Mouse (Mus musculus) stomach, postnatal 0 days (tissue): ENCODE data around the gene Skp1a.

Source experiments
- CTCF ChIP-seq: IDR thresholded peaks from 2 replicates; pipeline ENCODE4 v1.5.1; 2016; ENCODE audit warnings: antibody characterized with exemption, low read depth, mild to moderate bottlenecking, moderate library complexity
- EP300 ChIP-seq: optimal IDR thresholded peaks from 2 replicates; pipeline ENCODE3; 2016; ENCODE audit warnings: antibody characterized with exemption

- TF ChIP-seq CTCF, result peak; percentile 70
- TF ChIP-seq EP300, result no peak
These were observed 8.9 kb upstream of the Skp1a start for GRCm38 (mm10) chr11:52222891-52223290.
